Mouse (Mus musculus): ENCODE results near the gene Wdr93. TPM values are rescaled to one million over a fixed set of nuclear protein-coding genes. Genes with fewer than 3 reads are reported as not detected.
"Not testable (repeated sequence)": the region's sequence is repeated elsewhere in the genome, so short reads cannot be mapped to it uniquely, and the experiment has no call there.

Gene Wdr93
- polyA plus RNA-seq, 1 experiment from 2014 or later: 0.38 TPM

DNA sequence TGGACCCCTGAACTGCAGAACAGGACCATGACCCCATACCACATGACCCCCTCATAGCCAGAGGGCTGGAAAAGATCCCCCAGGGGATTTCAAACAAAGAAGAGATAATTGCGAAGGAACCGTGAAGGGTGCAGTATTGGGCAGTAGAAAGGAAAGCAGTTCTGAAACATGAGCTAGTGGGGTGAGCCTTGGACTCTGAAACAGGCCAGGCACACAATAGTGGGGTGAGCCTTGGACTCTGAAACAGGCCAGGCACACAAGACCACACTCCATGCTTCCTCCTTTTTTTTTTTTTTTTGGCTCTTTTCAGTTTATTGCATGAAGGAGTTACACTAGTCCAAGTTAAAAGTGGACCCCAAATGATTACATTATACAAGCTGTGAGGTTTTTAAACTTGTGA lies 46.8 kb downstream of the Wdr93 start:
- 6% methylated on average over 2 of the region's 2 CpGs for WGBS
- H3K36me3 ChIP-seq; H3K9me3 ChIP-seq; H3K4me2 ChIP-seq (replicated peaks); H3K9ac ChIP-seq; H3K27ac ChIP-seq; H3K4me3 ChIP-seq; ATAC-seq (ENCODE audit: low FRiP score, low read depth): not testable (repeated sequence)
- peaks cover 39% of the 10 kb centered on the region for H3K27me3 ChIP-seq (replicated peaks)
- H3K4me1 ChIP-seq: peaks cover 13% of the 10 kb centered on the region

DNA sequence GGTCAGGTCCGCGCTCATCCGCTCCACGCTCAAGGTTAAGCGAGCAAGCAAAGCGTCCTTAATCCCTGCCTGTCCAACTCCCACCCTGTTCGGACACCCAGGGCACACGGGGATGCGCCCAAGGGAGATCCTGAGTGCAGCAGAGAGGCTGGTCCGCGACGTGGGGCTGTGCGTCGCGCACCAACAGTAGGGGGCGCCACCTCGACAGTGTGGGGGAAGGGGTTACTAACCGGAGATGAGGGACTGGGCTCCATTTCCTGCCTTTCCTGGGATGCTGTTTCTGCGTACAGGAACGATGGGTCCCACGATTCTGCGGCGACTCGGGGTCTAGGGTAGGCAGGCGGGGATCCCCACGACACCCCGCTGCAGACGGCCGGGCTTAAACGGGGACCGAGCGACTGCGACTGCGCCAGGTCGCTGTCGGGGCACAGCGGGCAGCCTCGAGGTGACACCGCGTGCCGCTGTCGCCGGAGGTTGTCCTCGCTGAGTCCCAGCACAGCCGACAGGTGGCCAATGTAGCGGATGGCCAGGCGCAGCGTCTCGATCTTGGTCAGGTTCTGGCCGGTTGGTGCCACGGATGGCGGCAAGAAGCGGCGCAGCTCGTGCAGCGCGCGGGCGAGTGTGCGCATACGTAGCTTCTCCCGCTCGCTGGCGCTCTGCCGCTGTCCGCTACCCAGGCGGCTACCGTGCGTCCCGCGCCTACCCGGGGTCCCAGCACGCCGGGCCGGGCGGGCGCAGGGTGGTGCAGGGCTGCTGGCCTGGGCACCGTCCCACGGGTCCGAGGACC lies 49.9 kb downstream of the Wdr93 start:
- H3K27me3 ChIP-seq (replicated peaks): peaks cover 42% of the 10 kb centered on the region
- H3K4me2 ChIP-seq (replicated peaks): peak overlapping the region; percentile 78
- WGBS: 1% methylated on average over 80 of the region's 80 CpGs
- peaks cover 13% of the 10 kb centered on the region for H3K4me1 ChIP-seq
- peak overlapping the region; percentile 52 for H3K9ac ChIP-seq
- no peaks in the 10 kb centered on the region for H3K36me3 ChIP-seq
- ATAC-seq (ENCODE audit: low FRiP score, low read depth): peak; percentile 63; the same call in 1 of the 2 replicates
- no peak overlapping the region for H3K27ac ChIP-seq
- H3K9me3 ChIP-seq: no peaks in the 10 kb centered on the region
- H3K4me3 ChIP-seq: peak overlapping the region; percentile 42

DNA sequence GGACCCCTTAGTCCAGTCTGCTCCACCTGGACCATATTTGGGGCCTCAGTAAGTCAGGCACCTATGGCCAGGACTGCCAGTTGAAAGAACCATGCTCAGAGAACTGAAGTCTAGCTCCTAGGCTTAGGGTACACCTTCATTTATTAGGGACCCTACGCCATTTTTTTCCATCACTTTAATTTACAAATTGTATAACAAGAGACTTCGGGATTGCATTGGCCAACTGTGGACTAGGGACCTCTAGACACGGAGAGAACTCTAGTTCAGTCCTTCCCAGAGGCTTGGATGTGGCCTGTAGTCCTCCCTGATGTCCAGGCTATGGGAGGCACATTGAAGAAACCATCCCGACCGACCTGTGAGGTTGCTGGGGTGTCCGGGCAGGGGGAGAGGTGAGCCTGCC lies 50.7 kb downstream of the Wdr93 start, which contains the start of gene Mesp1:
TSS of gene Mesp1 (minus strand) at position 101 of the 400 bp plus-strand sequence.
- WGBS: 69% methylated on average over 6 of the region's 6 CpGs
- Histone ChIP-seq H3K9ac (peak within 1 kb of the TSS; percentile 52), H3K36me3 (no peaks in the 10 kb centered on the region), H3K4me3 (peak within 1 kb of the TSS; percentile 42), H3K9me3 (no peaks in the 10 kb centered on the region), H3K27ac (no peak within 1 kb of the TSS), H3K4me1 (peaks cover 13% of the 10 kb centered on the region), H3K4me2 (replicated peaks) (peak within 1 kb of the TSS; percentile 78), H3K27me3 (replicated peaks) (peaks cover 42% of the 10 kb centered on the region)
- ATAC-seq (ENCODE audit: low FRiP score, low read depth): no peak

DNA sequence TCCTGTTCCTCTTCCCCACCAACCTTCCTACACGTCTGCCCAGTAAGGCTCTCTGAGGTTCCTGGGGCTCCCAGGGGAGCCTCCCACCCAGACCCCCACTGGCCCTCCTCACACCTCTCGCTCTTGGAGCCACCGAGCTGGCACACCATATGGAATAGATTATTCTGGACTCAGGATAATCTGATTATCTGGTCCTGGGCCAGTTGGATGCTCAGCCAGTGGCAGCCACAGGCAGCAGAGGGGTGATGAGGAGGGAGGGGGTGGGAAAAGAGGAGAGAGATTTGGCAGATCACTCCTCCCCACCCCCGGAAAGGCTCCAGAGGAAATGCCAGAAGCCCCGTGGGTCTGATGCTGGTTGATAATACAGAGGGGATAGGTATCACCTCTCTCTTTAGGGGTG lies 55.6 kb downstream of the Wdr93 start:
- Histone ChIP-seq H3K4me2 (replicated peaks) (no peak overlapping the region), H3K27me3 (replicated peaks) (peaks cover 14% of the 10 kb centered on the region), H3K9me3 (no peaks in the 10 kb centered on the region), H3K4me3 (no peak overlapping the region), H3K27ac (no peak overlapping the region), H3K4me1 (no peaks in the 10 kb centered on the region), H3K36me3 (no peaks in the 10 kb centered on the region), H3K9ac (no peak overlapping the region)
- no peak for ATAC-seq (ENCODE audit: low FRiP score, low read depth)
- WGBS: 36% methylated on average over 5 of the region's 5 CpGs

DNA sequence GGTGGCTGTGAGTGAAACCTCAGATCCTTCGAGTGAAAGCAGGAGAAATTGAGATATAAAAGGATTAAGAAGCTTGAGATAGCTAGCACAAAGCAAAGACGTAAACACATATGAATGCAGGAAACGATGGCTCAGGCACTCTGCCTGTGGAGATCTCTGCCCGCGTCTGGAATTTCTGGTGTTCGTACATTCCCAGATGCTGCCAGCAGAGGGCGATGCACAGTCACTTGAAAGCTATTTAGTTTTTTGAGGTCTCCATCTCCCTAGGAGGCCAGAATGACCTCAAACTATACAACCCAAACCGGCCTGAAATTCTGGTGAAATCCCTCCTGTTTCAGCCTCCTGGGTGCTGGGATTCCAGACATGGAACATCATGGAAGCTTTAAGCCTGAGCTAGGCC lies 56.1 kb downstream of the Wdr93 start:
- WGBS: 3% methylated on average over 8 of the region's 8 CpGs
- H3K9ac ChIP-seq: no peak overlapping the region
- H3K4me1 ChIP-seq: no peaks in the 10 kb centered on the region
- no peak overlapping the region for H3K27ac ChIP-seq
- H3K4me2 ChIP-seq (replicated peaks): no peak overlapping the region
- H3K27me3 ChIP-seq (replicated peaks): peaks cover 10% of the 10 kb centered on the region
- no peak for ATAC-seq (ENCODE audit: low FRiP score, low read depth)
- no peaks in the 10 kb centered on the region for H3K36me3 ChIP-seq
- no peak overlapping the region for H3K4me3 ChIP-seq
- no peaks in the 10 kb centered on the region for H3K9me3 ChIP-seq

DNA sequence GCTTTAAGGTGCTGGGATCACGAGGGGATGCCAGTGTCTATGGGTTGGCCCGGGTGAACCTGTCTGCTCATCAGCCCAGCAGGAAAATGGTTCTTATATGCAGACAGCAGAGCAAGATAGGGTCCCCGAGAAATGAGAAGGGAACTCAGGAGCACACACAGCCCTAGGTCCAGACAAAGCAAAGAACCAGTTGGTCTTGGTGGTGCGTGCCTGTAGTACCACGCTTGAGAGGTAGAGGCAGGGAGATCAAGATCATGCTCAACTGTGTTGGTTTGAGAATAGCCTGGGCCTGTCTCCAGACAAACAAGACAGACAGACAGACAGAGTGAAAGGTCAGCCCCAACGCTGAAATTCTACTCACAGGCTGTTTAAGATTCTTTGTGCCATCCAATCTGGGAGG lies 56.5 kb downstream of the Wdr93 start:
- Histone ChIP-seq H3K4me2 (replicated peaks) (no peak overlapping the region), H3K9me3 (no peaks in the 10 kb centered on the region), H3K36me3 (no peaks in the 10 kb centered on the region), H3K27me3 (replicated peaks) (peaks cover 5% of the 10 kb centered on the region), H3K4me1 (no peaks in the 10 kb centered on the region), H3K27ac (no peak overlapping the region), H3K4me3 (no peak overlapping the region), H3K9ac (no peak overlapping the region)
- WGBS: 73% methylated on average over 6 of the region's 6 CpGs
- ATAC-seq (ENCODE audit: low FRiP score, low read depth): no peak

DNA sequence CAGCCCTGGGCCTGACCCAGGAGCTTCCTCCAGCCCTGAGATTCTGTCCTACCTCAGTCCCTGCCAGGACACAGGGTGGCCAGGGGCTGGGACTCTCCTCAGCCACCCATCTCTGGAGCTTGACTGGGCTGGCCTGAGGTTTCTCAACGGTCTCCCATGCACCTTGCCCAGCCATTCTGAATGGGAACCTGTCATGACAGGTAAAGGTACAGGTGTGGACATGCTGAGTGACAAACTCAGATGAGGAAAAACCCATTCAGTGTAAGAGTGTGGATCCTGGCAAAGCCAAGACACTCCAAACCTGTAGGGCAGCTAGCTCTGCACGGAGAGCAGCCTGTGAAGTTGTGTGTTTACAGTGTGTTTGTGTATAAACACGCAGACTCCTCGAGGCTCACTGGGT lies 57.4 kb downstream of the Wdr93 start:
- Histone ChIP-seq H3K27me3 (replicated peaks) (no peaks in the 10 kb centered on the region), H3K9ac (no peak overlapping the region), H3K4me3 (no peak overlapping the region), H3K36me3 (no peaks in the 10 kb centered on the region), H3K4me2 (replicated peaks) (no peak overlapping the region), H3K27ac (no peak overlapping the region), H3K9me3 (no peaks in the 10 kb centered on the region), H3K4me1 (no peaks in the 10 kb centered on the region)
- ATAC-seq (ENCODE audit: low FRiP score, low read depth): no peak
- 85% methylated on average over 4 of the region's 4 CpGs for WGBS

DNA sequence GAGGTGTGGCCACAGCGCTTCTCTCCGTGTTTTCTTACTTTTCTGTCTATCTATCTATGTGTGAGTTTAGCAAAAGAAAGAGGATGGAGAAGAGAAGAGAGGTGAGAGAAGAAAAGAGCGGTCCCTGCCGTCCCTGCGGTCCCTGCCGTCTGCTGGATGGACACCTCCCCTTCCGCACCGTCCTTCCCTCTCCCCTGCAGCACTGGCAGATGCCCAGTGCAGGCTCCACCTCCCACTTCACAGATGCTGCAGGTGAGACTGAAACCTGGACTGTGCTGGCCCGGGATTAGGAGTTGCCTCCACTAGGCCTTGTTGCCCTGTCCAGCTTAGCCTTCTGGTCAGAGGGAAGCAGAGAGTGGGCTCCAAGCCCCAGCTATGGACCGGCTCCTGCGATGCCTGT lies 58.4 kb downstream of the Wdr93 start:
- no peak overlapping the region for H3K27ac ChIP-seq
- H3K4me1 ChIP-seq: no peaks in the 10 kb centered on the region
- no peaks in the 10 kb centered on the region for H3K36me3 ChIP-seq
- no peaks in the 10 kb centered on the region for H3K9me3 ChIP-seq
- no peak overlapping the region for H3K9ac ChIP-seq
- no peak overlapping the region for H3K4me2 ChIP-seq (replicated peaks)
- ATAC-seq (ENCODE audit: low FRiP score, low read depth): no peak
- no peak overlapping the region for H3K4me3 ChIP-seq
- 75% methylated on average over 11 of the region's 11 CpGs for WGBS
- H3K27me3 ChIP-seq (replicated peaks): no peaks in the 10 kb centered on the region

DNA sequence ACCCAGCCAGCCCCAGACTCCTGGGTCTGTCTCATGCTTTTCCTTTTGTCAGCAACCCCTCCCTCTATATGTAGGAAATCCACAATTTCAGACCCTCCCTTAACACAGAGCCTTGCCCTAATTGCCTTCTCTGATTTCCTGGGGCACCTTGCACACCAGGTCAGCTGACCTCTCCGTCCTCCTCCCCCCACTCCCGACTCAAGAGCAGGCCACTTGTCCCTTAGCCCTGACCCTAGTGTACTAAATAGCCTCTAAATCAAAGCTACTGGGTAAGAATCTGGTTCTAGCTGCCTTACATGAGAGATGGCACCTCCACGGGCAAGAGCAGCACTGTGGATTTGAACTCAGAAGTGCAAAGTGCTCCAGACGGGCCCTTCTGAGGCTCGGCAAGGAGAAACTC lies 59.1 kb downstream of the Wdr93 start:
- Histone ChIP-seq H3K4me2 (replicated peaks) (no peak overlapping the region), H3K36me3 (no peaks in the 10 kb centered on the region), H3K9ac (no peak overlapping the region), H3K9me3 (no peaks in the 10 kb centered on the region), H3K4me3 (no peak overlapping the region), H3K4me1 (no peaks in the 10 kb centered on the region), H3K27me3 (replicated peaks) (no peaks in the 10 kb centered on the region), H3K27ac (no peak overlapping the region)
- 69% methylated on average over 5 of the region's 5 CpGs for WGBS
- ATAC-seq (ENCODE audit: low FRiP score, low read depth): no peak

DNA sequence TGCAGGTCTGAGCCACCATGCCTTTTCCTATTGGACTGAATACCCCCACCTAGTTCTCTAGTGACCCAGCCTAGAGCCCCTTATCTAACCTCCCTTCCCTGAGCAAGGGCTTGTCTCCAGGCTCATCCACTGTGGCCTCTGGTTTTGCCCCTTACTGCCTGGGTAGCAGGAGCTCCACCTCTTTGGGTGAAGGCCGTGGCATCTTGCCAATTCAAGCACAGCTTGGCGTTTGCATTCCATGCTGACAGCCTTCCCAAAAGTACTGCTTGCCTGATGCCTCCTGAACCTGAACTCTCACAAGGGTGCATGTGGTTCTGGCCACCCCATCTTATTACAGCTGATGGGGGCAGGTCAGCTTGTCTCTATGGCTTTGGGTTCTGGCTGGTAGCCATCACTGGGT lies 60.9 kb downstream of the Wdr93 start:
- ATAC-seq (ENCODE audit: low FRiP score, low read depth): no peak
- WGBS: 82% methylated on average over 2 of the region's 2 CpGs
- Histone ChIP-seq H3K36me3 (no peaks in the 10 kb centered on the region), H3K27me3 (replicated peaks) (no peaks in the 10 kb centered on the region), H3K9ac (no peak overlapping the region), H3K9me3 (no peaks in the 10 kb centered on the region), H3K4me2 (replicated peaks) (no peak overlapping the region), H3K4me1 (no peaks in the 10 kb centered on the region), H3K27ac (no peak overlapping the region), H3K4me3 (no peak overlapping the region)

DNA sequence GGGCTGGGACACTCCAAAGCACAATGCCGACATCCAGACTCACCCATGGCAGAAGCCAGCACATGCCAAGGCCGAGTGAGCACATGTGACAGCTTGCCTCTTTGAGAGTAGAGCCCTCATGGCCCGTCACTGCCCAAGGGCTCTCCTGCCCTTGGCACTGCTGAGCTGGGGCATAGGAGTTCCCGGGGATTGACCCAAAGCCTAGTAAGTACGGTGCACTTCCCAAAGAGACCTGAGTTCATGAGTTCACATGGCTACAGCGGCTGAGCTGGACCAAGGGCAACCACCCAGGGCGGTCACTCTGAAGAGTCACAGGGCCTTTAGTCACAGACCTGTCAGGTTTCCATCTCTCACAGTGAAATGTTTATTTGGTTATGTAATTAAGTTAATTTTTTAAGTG lies 65.6 kb downstream of the Wdr93 start:
- Histone ChIP-seq H3K9me3 (no peaks in the 10 kb centered on the region), H3K4me3 (no peak overlapping the region), H3K9ac (no peak overlapping the region), H3K4me1 (0 out of 2 replicates have a peak, but pooled peaks cover 7% of the 10 kb centered on the region), H3K27ac (no peak overlapping the region), H3K27me3 (replicated peaks) (peaks cover 16% of the 10 kb centered on the region), H3K4me2 (replicated peaks) (no peak overlapping the region), H3K36me3 (no peaks in the 10 kb centered on the region)
- no peak for ATAC-seq (ENCODE audit: low FRiP score, low read depth)
- 85% methylated on average over 7 of the region's 7 CpGs for WGBS

DNA sequence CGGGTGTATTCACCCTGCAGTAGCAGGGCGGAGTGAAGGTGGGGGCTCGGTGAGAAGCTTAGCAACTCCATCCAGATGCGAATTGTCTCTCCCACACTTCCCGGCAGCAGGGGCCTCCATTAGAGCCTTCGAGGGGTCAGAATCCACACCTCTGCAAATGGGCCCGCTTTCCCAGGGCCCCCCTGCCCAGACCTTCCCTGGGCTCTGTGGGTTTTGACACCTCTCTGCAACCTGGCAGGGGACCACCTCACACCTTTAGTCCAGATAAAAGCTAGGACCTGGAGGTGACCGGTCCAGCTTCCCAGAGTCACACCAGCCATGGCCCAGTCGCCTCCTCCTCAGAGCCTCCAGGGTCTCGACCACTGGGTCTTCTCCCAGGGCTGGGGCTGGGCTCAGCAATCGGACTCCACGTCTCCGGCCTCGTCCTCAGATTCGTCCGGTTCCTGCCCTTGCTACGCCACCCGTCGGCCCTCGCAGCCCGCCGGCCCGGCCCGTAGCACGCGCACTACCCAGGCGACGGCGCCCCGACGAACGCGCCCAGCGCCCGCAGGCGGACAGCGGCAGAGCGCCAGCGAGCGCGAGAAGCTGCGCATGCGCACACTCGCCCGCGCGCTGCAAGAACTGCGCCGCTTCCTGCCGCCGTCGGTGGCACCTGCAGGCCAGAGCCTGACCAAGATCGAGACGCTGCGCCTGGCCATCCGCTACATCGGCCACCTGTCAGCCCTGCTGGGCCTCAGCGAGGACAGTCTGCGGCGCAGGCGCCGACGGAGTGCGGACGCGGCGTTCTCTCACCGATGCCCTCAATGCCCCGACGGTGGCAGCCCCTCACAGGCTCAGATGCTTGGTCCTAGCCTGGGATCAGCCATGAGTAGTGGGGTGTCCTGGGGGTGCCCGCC lies 67.9 kb downstream of the Wdr93 start, which contains the start of gene Mesp2:
TSS of gene Mesp2 (plus strand) at position 117 of the 896 bp plus-strand sequence.
- Histone ChIP-seq H3K9me3 (no peaks in the 10 kb centered on the region), H3K27me3 (replicated peaks) (peaks cover 16% of the 10 kb centered on the region), H3K4me1 (0 out of 2 replicates have a peak, but pooled peaks cover 7% of the 10 kb centered on the region), H3K9ac (peak within 1 kb of the TSS; percentile 58), H3K4me2 (replicated peaks) (peak within 1 kb of the TSS; percentile 61), H3K4me3 (peak within 1 kb of the TSS; percentile 33), H3K27ac (no peak within 1 kb of the TSS), H3K36me3 (no peaks in the 10 kb centered on the region)
- peak; percentile 72 for ATAC-seq (ENCODE audit: low FRiP score, low read depth)
- WGBS: 17% methylated on average over 71 of the region's 71 CpGs
